Mouse (Mus musculus) small intestine, adult 2 months (tissue): ENCODE measurements around the gene Fto.

Experiments used
- CTCF ChIP-seq: fragments of 200-500 bp; IDR thresholded peaks from 2 replicates; pipeline ENCODE4 v1.5.1; 2012; ENCODE audit warnings: low read depth, mild to moderate bottlenecking, control low read depth, inconsistent platforms, low read length, moderate library complexity, mixed read lengths; ENCODE audit not compliant: insufficient replicate concordance, insufficient read length; ENCODE audit errors: extremely low read depth
- POLR2A ChIP-seq: fragments of 200-500 bp; IDR thresholded peaks from 2 replicates; pipeline ENCODE4 v1.6.1; 2012; ENCODE audit warnings: low read depth, mild to moderate bottlenecking, control low read depth, inconsistent platforms, low read length, moderate library complexity

DNA sequence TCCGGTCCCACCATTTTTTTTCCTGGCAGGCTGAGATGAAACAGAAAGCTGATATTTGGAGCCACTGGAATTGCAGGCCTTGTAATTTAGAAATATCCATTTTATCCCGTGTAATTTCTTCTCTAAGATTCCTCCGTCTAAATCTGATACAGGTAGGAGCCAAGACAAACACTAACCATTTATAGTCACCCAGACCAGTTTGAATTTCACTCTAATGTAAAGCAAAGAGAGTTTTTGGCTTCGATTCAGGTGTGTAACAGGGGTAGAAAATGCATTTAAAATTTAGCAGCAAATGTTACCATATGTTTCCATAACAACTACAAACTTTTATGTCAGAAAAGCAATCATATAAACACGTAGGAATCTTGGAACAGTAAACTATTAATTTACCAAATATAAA lies 225.6 kb downstream of the Fto start:
- TF ChIP-seq CTCF, result no peak
- TF ChIP-seq POLR2A, result no peak
